Mouse (Mus musculus): ENCODE measurements at regions not wholly inside any gene's neighbourhood (a gene's known extent, or its start where the extent isn't known, plus 50 kb on each side); places are given as distances from the start of the nearest gene placed in this dataset.

GRCm38 (mm10) chr15:88370366-88370765 is 229.7 kb upstream of the Zdhhc25 start:
- no peak for DNase-seq (ENCODE audit: low read depth)

GRCm38 (mm10) chr15:88372039-88372438 is 228.1 kb upstream of the Zdhhc25 start:
- no peak for DNase-seq (ENCODE audit: low read depth)

GRCm38 (mm10) chr15:88373923-88374322 is 226.2 kb upstream of the Zdhhc25 start:
- DNase-seq (ENCODE audit: low read depth): no peak

- DNase-seq (ENCODE audit: low read depth): no peak
Measured at GRCm38 (mm10) chr15:88379342-88379741, 220.8 kb upstream of the Zdhhc25 start.

GRCm38 (mm10) chr15:88379951-88380623 is 220.0 kb upstream of the Zdhhc25 start:
- DNase-seq (ENCODE audit: low read depth): no peak

GRCm38 (mm10) chr15:88381419-88381818 is 218.7 kb upstream of the Zdhhc25 start:
- DNase-seq (ENCODE audit: low read depth): no peak

GRCm38 (mm10) chr15:88385943-88386342 is 214.2 kb upstream of the Zdhhc25 start:
- no peak for DNase-seq (ENCODE audit: low read depth)

GRCm38 (mm10) chr15:88386711-88387110 is 213.4 kb upstream of the Zdhhc25 start:
- DNase-seq (ENCODE audit: low read depth): no peak

GRCm38 (mm10) chr15:88391822-88392221 is 208.3 kb upstream of the Zdhhc25 start:
- no peak for DNase-seq (ENCODE audit: low read depth)

GRCm38 (mm10) chr15:88399064-88399463 is 201.0 kb upstream of the Zdhhc25 start:
- DNase-seq (ENCODE audit: low read depth): no peak

- DNase-seq (ENCODE audit: low read depth): no peak
Measured at GRCm38 (mm10) chr15:88399989-88400388, 200.1 kb upstream of the Zdhhc25 start.

- no peak for DNase-seq (ENCODE audit: low read depth)
Measured at GRCm38 (mm10) chr15:88400787-88401186, 199.3 kb upstream of the Zdhhc25 start.

- DNase-seq (ENCODE audit: low read depth): no peak
Measured at GRCm38 (mm10) chr15:88408461-88409379, 191.4 kb upstream of the Zdhhc25 start.

- no peak for DNase-seq (ENCODE audit: low read depth)
Measured at GRCm38 (mm10) chr15:88414206-88414605, 185.9 kb upstream of the Zdhhc25 start.

- no peak for DNase-seq (ENCODE audit: low read depth)
Measured at GRCm38 (mm10) chr15:88418881-88419280, 181.2 kb upstream of the Zdhhc25 start.

GRCm38 (mm10) chr15:88428441-88428840 is 171.7 kb upstream of the Zdhhc25 start:
- DNase-seq (ENCODE audit: low read depth): no peak

GRCm38 (mm10) chr15:88430941-88431340 is 169.2 kb upstream of the Zdhhc25 start:
- DNase-seq (ENCODE audit: low read depth): no peak

- DNase-seq (ENCODE audit: low read depth): no peak
Measured at GRCm38 (mm10) chr15:88448272-88448671, 151.8 kb upstream of the Zdhhc25 start.

GRCm38 (mm10) chr15:88451241-88451640 is 148.9 kb upstream of the Zdhhc25 start:
- no peak for DNase-seq (ENCODE audit: low read depth)

GRCm38 (mm10) chr15:88468107-88468506 is 132.0 kb upstream of the Zdhhc25 start:
- no peak for DNase-seq (ENCODE audit: low read depth)

- no peak for DNase-seq (ENCODE audit: low read depth)
Measured at GRCm38 (mm10) chr15:88468810-88469209, 131.3 kb upstream of the Zdhhc25 start.

GRCm38 (mm10) chr15:88469508-88470455 is 130.3 kb upstream of the Zdhhc25 start:
- DNase-seq (ENCODE audit: low read depth): no peak
